7 mouse cellular contexts compared by ENCODE assay signal in the genomic region with DNA sequence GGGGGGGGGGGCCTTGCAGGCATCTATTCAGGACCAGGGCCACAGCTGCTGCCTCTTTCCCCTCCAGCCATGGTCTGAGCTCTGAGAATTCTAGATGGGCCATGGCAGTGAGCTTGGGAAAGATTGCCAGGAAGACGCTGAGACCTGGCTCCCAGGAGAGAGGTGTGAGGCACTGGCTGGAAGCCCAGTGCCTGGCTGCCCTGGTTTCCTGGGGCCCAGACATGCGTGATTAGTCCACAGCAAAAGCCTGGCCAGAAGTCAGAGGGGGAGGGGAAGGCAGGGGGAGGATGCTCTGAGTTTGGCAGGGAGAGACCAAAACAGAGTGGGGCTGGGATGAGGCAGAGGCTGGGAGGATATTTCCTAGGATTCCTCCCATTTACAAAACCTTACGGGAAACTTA. TPM values are rescaled to one million over a fixed set of nuclear protein-coding genes. Genes with fewer than 3 reads are reported as not detected.
DNase-seq lines count a peak whose midpoint lies in the region; ATAC-seq and TF ChIP-seq lines count a peak whose summit lies in the region.

No protein-coding gene starts in this region.

- peak overlapping the region; percentile 84 for H3K27ac ChIP-seq in hindbrain, postnatal 0 days
- H3K27ac ChIP-seq in limb, embryonic 15.5 days = peak overlapping the region; percentile 38

- ATAC-seq in hindbrain, postnatal 0 days = peak; percentile 6; the same call in 1 of the 2 replicates
- ATAC-seq in limb, embryonic 15.5 days (ENCODE audit: insufficient number of reproducible peaks, low FRiP score, low TSS enrichment, low read depth) = no peak

- 0 out of 2 replicates have a peak overlapping the region, but pooled peaks have one; percentile 4 for H3K4me2 ChIP-seq in hindbrain, postnatal 0 days (ENCODE audit: low read depth, low read length)
- H3K4me2 ChIP-seq in limb, embryonic 15.5 days = no peak overlapping the region

- H3K36me3 ChIP-seq in hindbrain, postnatal 0 days (ENCODE audit: insufficient read depth, low read length) = no peaks in the 10 kb centered on the region
- no peaks in the 10 kb centered on the region for H3K36me3 ChIP-seq in limb, embryonic 15.5 days

- TF ChIP-seq CTCF in brain, embryonic 14.5 days (IDR thresholded peaks at IDR 0.05; ENCODE audit: borderline replicate concordance, extremely low read depth, insufficient read depth, insufficient read length) = no peak
- TF ChIP-seq CTCF in hindbrain, postnatal 0 days (IDR thresholded peaks at IDR 0.05; ENCODE audit: low read depth) = no peak

- H3K27me3 ChIP-seq in hindbrain, postnatal 0 days (ENCODE audit: insufficient read depth, low read length) = no peaks in the 10 kb centered on the region
- no peaks in the 10 kb centered on the region for H3K27me3 ChIP-seq in limb, embryonic 15.5 days

- H3K9me3 ChIP-seq in hindbrain, postnatal 0 days (ENCODE audit: low read length) = no peaks in the 10 kb centered on the region
- H3K9me3 ChIP-seq in limb, embryonic 15.5 days = no peaks in the 10 kb centered on the region

- TF ChIP-seq POLR2A in brain, embryonic 14.5 days (IDR thresholded peaks at IDR 0.05; ENCODE audit: borderline replicate concordance, extremely low read depth, insufficient read depth, insufficient read length, poor library complexity, severe bottlenecking) = no peak

- H3K9ac ChIP-seq in hindbrain, postnatal 0 days (replicated peaks; ENCODE audit: low read length) = no peak overlapping the region
- H3K9ac ChIP-seq in limb, embryonic 15.5 days = no peak overlapping the region

- peaks cover 43% of the 10 kb centered on the region for H3K4me1 ChIP-seq in hindbrain, postnatal 0 days (ENCODE audit: insufficient read depth, low read length)
- H3K4me1 ChIP-seq in limb, embryonic 15.5 days = peaks cover 59% of the 10 kb centered on the region

- 7% methylated on average over 3 of the region's 3 CpGs for WGBS in hindbrain, postnatal 0 days
- WGBS in limb, embryonic 15.5 days = 39% methylated on average over 3 of the region's 3 CpGs

- peak; percentile 71 for DNase-seq in adrenal gland, adult 2 months
- DNase-seq in brain, embryonic 14.5 days (ENCODE audit: low read depth) = peak; percentile 91
- DNase-seq in gastrocnemius, adult 8-10 months (ENCODE audit: low spot score in 2 of 2) = peak; percentile 78 to 87
- DNase-seq in hindbrain, postnatal 0 days (ENCODE audit: low spot score) = peak; percentile 91
- DNase-seq in ovary, postnatal 36 days (ENCODE audit: low spot score) = peak; percentile 67
- no peak for DNase-seq in embryo, embryonic 11 days

- H3K4me3 ChIP-seq in hindbrain, postnatal 0 days (ENCODE audit: low read length) = no peak overlapping the region
- H3K4me3 ChIP-seq in limb, embryonic 15.5 days = no peak overlapping the region

RNA-seq across cellular contexts. Expression of a gene that starts 3.9 kb away (rescaled TPM):
- total RNA-seq in adrenal gland, adult 2 months (2021) = 10 to 100 TPM in 1 of 2 experiments, 1 to 10 TPM in 1; 6.9 to 14.6 TPM
- 8.1 and 11.8 TPM in 2 replicates for polyA plus RNA-seq in adrenal gland, adult 2 months (2012; rRNA removed)
- polyA plus RNA-seq in brain, embryonic 14.5 days (2012; rRNA removed) = 73.6 and 76.6 TPM in 2 replicates
- total RNA-seq in gastrocnemius, adult 8-10 months (2022) = 1 to 10 TPM; 7.0 to 9.6 (median 8.6) TPM
- total RNA-seq in hindbrain, postnatal 0 days (2014; rRNA removed) = 100 and 111 TPM in 2 replicates
- polyA plus RNA-seq in hindbrain, postnatal 0 days (2015; fragmentation: Nextera tagmentation; extraction: Ambion mirVana) = 50.1 and 50.7 TPM in 2 replicates
- 13.5 and 13.9 TPM in 2 replicates for polyA plus RNA-seq in limb, embryonic 15.5 days (2015; fragmentation: Nextera tagmentation; extraction: Ambion mirVana)

RNA-seq across cellular contexts. Expression of a gene that starts 43.8 kb away (rescaled TPM):
- total RNA-seq in adrenal gland, adult 2 months (2021) = 1 to 10 TPM; 4.1 to 4.5 TPM
- polyA plus RNA-seq in adrenal gland, adult 2 months (2012; rRNA removed) = 6.3 and 6.7 TPM in 2 replicates
- 21.7 and 43.2 TPM in 2 replicates for polyA plus RNA-seq in brain, embryonic 14.5 days (2012; rRNA removed)
- total RNA-seq in gastrocnemius, adult 8-10 months (2022) = 10 to 100 TPM; 20.1 to 27.6 (median 21.6) TPM
- 63.0 and 76.0 TPM in 2 replicates for total RNA-seq in hindbrain, postnatal 0 days (2014; rRNA removed)
- polyA plus RNA-seq in hindbrain, postnatal 0 days (2015; fragmentation: Nextera tagmentation; extraction: Ambion mirVana) = 14.7 and 15.6 TPM in 2 replicates
- 11.3 and 11.6 TPM in 2 replicates for polyA plus RNA-seq in limb, embryonic 15.5 days (2015; fragmentation: Nextera tagmentation; extraction: Ambion mirVana)

RNA-seq across cellular contexts. Expression of a gene that starts 51.9 kb away (rescaled TPM):
- 10 to 100 TPM in 1 of 2 experiments, 1 to 10 TPM in 1; 9.7 to 17.9 TPM for total RNA-seq in adrenal gland, adult 2 months (2021)
- polyA plus RNA-seq in adrenal gland, adult 2 months (2012; rRNA removed) = 22.7 and 26.6 TPM in 2 replicates
- 24.7 and 40.5 TPM in 2 replicates for polyA plus RNA-seq in brain, embryonic 14.5 days (2012; rRNA removed)
- 10 to 100 TPM; 27.5 to 46.3 (median 36.2) TPM for total RNA-seq in gastrocnemius, adult 8-10 months (2022)
- 50.6 and 50.9 TPM in 2 replicates for total RNA-seq in hindbrain, postnatal 0 days (2014; rRNA removed)
- 18.5 and 21.2 TPM in 2 replicates for polyA plus RNA-seq in hindbrain, postnatal 0 days (2015; fragmentation: Nextera tagmentation; extraction: Ambion mirVana)
- 297 and 305 TPM in 2 replicates for polyA plus RNA-seq in limb, embryonic 15.5 days (2015; fragmentation: Nextera tagmentation; extraction: Ambion mirVana)
